Mouse (Mus musculus): ENCODE data around the gene 4931417E11Rik. TPM values are rescaled to one million over a fixed set of nuclear protein-coding genes. Genes with fewer than 3 reads are reported as not detected.
A peak's percentile ranks its signal among the peaks of the same experiment; 100 is the strongest.

The 4931417E11Rik gene
- not detected in 2 replicates for polyA plus RNA-seq (2014; fragmentation: Nextera tagmentation; extraction: Ambion mirVana)

- Histone ChIP-seq H3K27me3 (ENCODE audit: control insufficient read depth, insufficient read depth, low read length) (no peaks in the 10 kb centered on the region), H3K9ac (no peak within 1 kb of the TSS), H3K4me2 (replicated peaks) (no peak within 1 kb of the TSS), H3K4me1 (replicated peaks; ENCODE audit: control insufficient read depth, insufficient read depth, low read length) (no peaks in the 10 kb centered on the region), H3K27ac (no peak within 1 kb of the TSS), H3K36me3 (replicated peaks; ENCODE audit: control insufficient read depth, insufficient read depth) (no peaks in the 10 kb centered on the region), H3K9me3 (ENCODE audit: control insufficient read depth, low read length) (no peaks in the 10 kb centered on the region), H3K4me3 (replicated peaks; ENCODE audit: low read length) (no peak within 1 kb of the TSS)
- 68% methylated on average over 8 of the region's 8 CpGs for WGBS
- no peak for DNase-seq (ENCODE audit: low spot score)
- ATAC-seq (ENCODE audit: low FRiP score) = no peak
These were observed at the start of gene 4931417E11Rik for GRCm38 (mm10) chr6:73469567-73469966. 4931417E11Rik (minus strand) TSS chr6:73469667.

DNA sequence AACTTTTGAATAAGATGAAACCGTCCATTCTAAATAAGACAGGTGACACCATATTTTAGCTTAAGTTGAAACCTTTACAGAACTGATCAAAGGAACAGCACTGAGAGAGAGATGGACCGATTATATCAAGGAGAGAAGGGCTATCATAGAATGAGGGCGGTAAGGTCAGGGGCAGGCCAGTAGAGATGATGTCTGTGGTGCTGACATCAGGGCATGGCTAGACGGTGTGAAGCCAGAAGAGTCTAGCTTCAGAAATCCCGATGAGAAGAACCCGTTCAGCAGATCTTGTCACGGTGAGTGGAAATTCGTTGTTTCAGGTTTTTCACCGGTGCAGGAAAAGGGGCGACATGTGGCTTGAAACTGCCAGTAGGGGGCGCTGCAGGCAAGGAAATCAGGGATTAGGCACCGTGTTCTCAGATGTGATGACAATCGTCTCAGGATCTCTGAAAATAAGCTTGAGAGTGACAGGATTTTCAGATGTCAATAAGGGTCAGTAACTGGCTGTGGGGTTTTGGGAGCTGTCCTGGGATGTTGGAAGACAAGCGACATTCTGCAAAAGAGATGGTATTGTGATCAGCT, 48.4 kb upstream of the 4931417E11Rik start:
- Histone ChIP-seq H3K4me1 (replicated peaks; ENCODE audit: control insufficient read depth, insufficient read depth, low read length) (no peaks in the 10 kb centered on the region), H3K36me3 (replicated peaks; ENCODE audit: control insufficient read depth, insufficient read depth) (no peaks in the 10 kb centered on the region), H3K27ac (no peak overlapping the region), H3K9me3 (ENCODE audit: control insufficient read depth, low read length) (no peaks in the 10 kb centered on the region), H3K27me3 (ENCODE audit: control insufficient read depth, insufficient read depth, low read length) (no peaks in the 10 kb centered on the region), H3K4me2 (replicated peaks) (peak overlapping the region; percentile 32; the same call in 1 of the 2 replicates), H3K9ac (no peak overlapping the region), H3K4me3 (replicated peaks; ENCODE audit: low read length) (no peak overlapping the region)
- peak; percentile 93 for DNase-seq (ENCODE audit: low spot score)
- WGBS = 23% methylated on average over 14 of the region's 14 CpGs
- peak; percentile 82 for ATAC-seq (ENCODE audit: low FRiP score)

- WGBS = 22% methylated on average over 1 of the region's 1 CpGs
- no peak for ATAC-seq (ENCODE audit: low FRiP score)
These were observed 43.4 kb upstream of the 4931417E11Rik start for GRCm38 (mm10) chr6:73512907-73513306.

GRCm38 (mm10) chr6:73499631-73500030, 30.2 kb upstream of the 4931417E11Rik start:
- Histone ChIP-seq H3K27ac (no peak overlapping the region), H3K4me3 (replicated peaks; ENCODE audit: low read length) (no peak overlapping the region), H3K4me2 (replicated peaks) (no peak overlapping the region), H3K36me3 (replicated peaks; ENCODE audit: control insufficient read depth, insufficient read depth) (no peaks in the 10 kb centered on the region), H3K9ac (no peak overlapping the region), H3K27me3 (ENCODE audit: control insufficient read depth, insufficient read depth, low read length) (no peaks in the 10 kb centered on the region), H3K4me1 (replicated peaks; ENCODE audit: control insufficient read depth, insufficient read depth, low read length) (peaks cover 5% of the 10 kb centered on the region; the same call in 1 of the 2 replicates), H3K9me3 (ENCODE audit: control insufficient read depth, low read length) (no peaks in the 10 kb centered on the region)
- 87% methylated on average over 7 of the region's 7 CpGs for WGBS
- ATAC-seq (ENCODE audit: low FRiP score) (no peak), DNase-seq (ENCODE audit: low spot score) (no peak)

More at GRCm38 (mm10) chr6:73512907-73513306, 43.4 kb upstream of the 4931417E11Rik start:
- Histone ChIP-seq H3K4me1 (replicated peaks; ENCODE audit: control insufficient read depth, insufficient read depth, low read length) (no peaks in the 10 kb centered on the region), H3K9ac (no peak overlapping the region), H3K36me3 (replicated peaks; ENCODE audit: control insufficient read depth, insufficient read depth) (no peaks in the 10 kb centered on the region), H3K9me3 (ENCODE audit: control insufficient read depth, low read length) (no peaks in the 10 kb centered on the region), H3K27me3 (ENCODE audit: control insufficient read depth, insufficient read depth, low read length) (no peaks in the 10 kb centered on the region), H3K27ac (no peak overlapping the region), H3K4me3 (replicated peaks; ENCODE audit: low read length) (no peak overlapping the region), H3K4me2 (replicated peaks) (no peak overlapping the region)
- no peak for DNase-seq (ENCODE audit: low spot score)

DNA sequence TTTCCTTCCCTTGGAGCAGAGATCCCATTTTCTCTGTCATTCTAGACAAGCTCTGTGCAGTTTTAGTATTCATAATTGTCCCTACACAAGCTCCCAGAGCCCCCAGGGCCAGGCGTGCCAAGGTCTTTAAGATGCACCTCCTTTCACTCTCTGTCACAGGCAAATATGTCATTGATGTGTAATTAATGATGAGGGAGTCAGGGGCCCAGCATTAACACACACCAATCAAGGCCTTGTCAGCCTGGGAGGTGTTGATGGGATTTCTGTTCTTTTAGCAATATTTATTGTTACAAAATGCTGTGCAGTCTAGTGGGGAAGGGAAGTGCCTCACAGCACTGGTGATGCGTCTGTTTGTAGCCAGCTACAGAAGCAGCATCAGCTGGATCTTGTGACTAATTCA, 27.9 kb upstream of the 4931417E11Rik start:
- Histone ChIP-seq H3K27ac (no peak overlapping the region), H3K9ac (no peak overlapping the region), H3K36me3 (replicated peaks; ENCODE audit: control insufficient read depth, insufficient read depth) (no peaks in the 10 kb centered on the region), H3K4me2 (replicated peaks) (no peak overlapping the region), H3K9me3 (ENCODE audit: control insufficient read depth, low read length) (no peaks in the 10 kb centered on the region), H3K4me3 (replicated peaks; ENCODE audit: low read length) (no peak overlapping the region), H3K27me3 (ENCODE audit: control insufficient read depth, insufficient read depth, low read length) (no peaks in the 10 kb centered on the region), H3K4me1 (replicated peaks; ENCODE audit: control insufficient read depth, insufficient read depth, low read length) (peaks cover 5% of the 10 kb centered on the region; the same call in 1 of the 2 replicates)
- no peak for DNase-seq (ENCODE audit: low spot score)
- peak; percentile 48; the same call in 1 of the 2 replicates for ATAC-seq (ENCODE audit: low FRiP score)
- 24% methylated on average over 2 of the region's 2 CpGs for WGBS

- H3K4me3 ChIP-seq (replicated peaks; ENCODE audit: low read length) = no peak overlapping the region
- no peak for DNase-seq (ENCODE audit: low spot score)
- H3K9ac ChIP-seq = no peak overlapping the region
- H3K4me2 ChIP-seq (replicated peaks) = no peak overlapping the region
- no peaks in the 10 kb centered on the region for H3K4me1 ChIP-seq (replicated peaks; ENCODE audit: control insufficient read depth, insufficient read depth, low read length)
- ATAC-seq (ENCODE audit: low FRiP score) = no peak
- H3K36me3 ChIP-seq (replicated peaks; ENCODE audit: control insufficient read depth, insufficient read depth) = no peaks in the 10 kb centered on the region
- no peak overlapping the region for H3K27ac ChIP-seq
- WGBS = 92% methylated on average over 1 of the region's 1 CpGs
- H3K27me3 ChIP-seq (ENCODE audit: control insufficient read depth, insufficient read depth, low read length) = no peaks in the 10 kb centered on the region
- no peaks in the 10 kb centered on the region for H3K9me3 ChIP-seq (ENCODE audit: control insufficient read depth, low read length)
These were observed 21.1 kb upstream of the 4931417E11Rik start for GRCm38 (mm10) chr6:73490524-73490923.

GRCm38 (mm10) chr6:73485616-73486015, 16.1 kb upstream of the 4931417E11Rik start:
- WGBS = 77% methylated on average over 3 of the region's 3 CpGs
- ATAC-seq (ENCODE audit: low FRiP score) = no peak

DNA sequence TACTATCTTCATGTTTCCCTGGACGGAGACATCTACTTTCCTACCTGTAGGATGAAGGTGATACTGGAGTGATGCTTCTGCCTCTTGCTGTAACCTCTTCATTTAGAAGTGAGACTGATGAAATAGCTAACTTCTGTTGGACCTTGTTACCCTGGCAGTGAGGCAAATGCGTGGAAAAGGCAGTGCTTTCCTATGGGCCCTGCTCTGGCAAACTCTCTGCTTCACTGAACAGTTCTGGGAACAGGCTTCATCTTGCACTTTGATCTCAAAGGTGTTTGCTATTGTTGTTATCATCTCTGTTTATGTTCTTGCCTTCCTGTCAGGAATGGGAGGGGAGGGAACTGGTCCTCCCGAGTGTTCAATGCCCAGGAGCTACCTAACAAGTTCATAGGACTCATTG, 3.4 kb downstream of the 4931417E11Rik start:
- 79% methylated on average over 3 of the region's 3 CpGs for WGBS
- ATAC-seq (ENCODE audit: low FRiP score) = no peak
- Histone ChIP-seq H3K27me3 (ENCODE audit: control insufficient read depth, insufficient read depth, low read length) (no peaks in the 10 kb centered on the region), H3K9me3 (ENCODE audit: control insufficient read depth, low read length) (no peaks in the 10 kb centered on the region), H3K4me1 (replicated peaks; ENCODE audit: control insufficient read depth, insufficient read depth, low read length) (no peaks in the 10 kb centered on the region), H3K4me3 (replicated peaks; ENCODE audit: low read length) (no peak overlapping the region), H3K4me2 (replicated peaks) (no peak overlapping the region), H3K27ac (no peak overlapping the region), H3K9ac (no peak overlapping the region), H3K36me3 (replicated peaks; ENCODE audit: control insufficient read depth, insufficient read depth) (no peaks in the 10 kb centered on the region)
- no peak for DNase-seq (ENCODE audit: low spot score)

More at GRCm38 (mm10) chr6:73485616-73486015, 16.1 kb upstream of the 4931417E11Rik start:
- H3K36me3 ChIP-seq (replicated peaks; ENCODE audit: control insufficient read depth, insufficient read depth) = no peaks in the 10 kb centered on the region
- H3K4me2 ChIP-seq (replicated peaks) = no peak overlapping the region
- no peaks in the 10 kb centered on the region for H3K27me3 ChIP-seq (ENCODE audit: control insufficient read depth, insufficient read depth, low read length)
- DNase-seq (ENCODE audit: low spot score) = no peak
- H3K9ac ChIP-seq = no peak overlapping the region
- no peaks in the 10 kb centered on the region for H3K4me1 ChIP-seq (replicated peaks; ENCODE audit: control insufficient read depth, insufficient read depth, low read length)
- no peak overlapping the region for H3K27ac ChIP-seq
- no peak overlapping the region for H3K4me3 ChIP-seq (replicated peaks; ENCODE audit: low read length)
- no peaks in the 10 kb centered on the region for H3K9me3 ChIP-seq (ENCODE audit: control insufficient read depth, low read length)

GRCm38 (mm10) chr6:73462543-73462942, 6.9 kb downstream of the 4931417E11Rik start:
- ATAC-seq (ENCODE audit: low FRiP score) (no peak), DNase-seq (ENCODE audit: low spot score) (no peak)
- no peaks in the 10 kb centered on the region for H3K27me3 ChIP-seq (ENCODE audit: control insufficient read depth, insufficient read depth, low read length)
- no peaks in the 10 kb centered on the region for H3K9me3 ChIP-seq (ENCODE audit: control insufficient read depth, low read length)
- no peak overlapping the region for H3K4me2 ChIP-seq (replicated peaks)
- no peak overlapping the region for H3K27ac ChIP-seq
- 83% methylated on average over 5 of the region's 5 CpGs for WGBS
- no peak overlapping the region for H3K9ac ChIP-seq
- H3K4me3 ChIP-seq (replicated peaks; ENCODE audit: low read length) = no peak overlapping the region
- no peaks in the 10 kb centered on the region for H3K36me3 ChIP-seq (replicated peaks; ENCODE audit: control insufficient read depth, insufficient read depth)
- no peaks in the 10 kb centered on the region for H3K4me1 ChIP-seq (replicated peaks; ENCODE audit: control insufficient read depth, insufficient read depth, low read length)

GRCm38 (mm10) chr6:73433912-73434311, 35.6 kb downstream of the 4931417E11Rik start:
- no peak for ATAC-seq (ENCODE audit: low FRiP score)
- Histone ChIP-seq H3K4me3 (replicated peaks; ENCODE audit: low read length) (no peak overlapping the region), H3K9ac (no peak overlapping the region), H3K27ac (no peak overlapping the region), H3K27me3 (ENCODE audit: control insufficient read depth, insufficient read depth, low read length) (no peaks in the 10 kb centered on the region), H3K36me3 (replicated peaks; ENCODE audit: control insufficient read depth, insufficient read depth) (no peaks in the 10 kb centered on the region), H3K9me3 (ENCODE audit: control insufficient read depth, low read length) (no peaks in the 10 kb centered on the region), H3K4me2 (replicated peaks) (no peak overlapping the region), H3K4me1 (replicated peaks; ENCODE audit: control insufficient read depth, insufficient read depth, low read length) (no peaks in the 10 kb centered on the region)
- no peak for DNase-seq (ENCODE audit: low spot score)
- 32% methylated on average over 3 of the region's 3 CpGs for WGBS
